Mouse (Mus musculus) forebrain, embryonic 13.5 days (tissue): ENCODE measurements around the gene Stx2. TPM values are rescaled to one million over a fixed set of nuclear protein-coding genes. Genes with fewer than 3 reads are reported as not detected.

ENCODE experiments used
- ATAC-seq: fragments of 200-750 bp; cut with Nextera tagmentation; 2 replicates; pipeline ENCODE4 v1.8.0; 2017
- H3K27ac ChIP-seq: fragments of 300-500 bp; sonication (generic); 2 replicates; pipeline ENCODE4 v1.5.1; 2015; ENCODE audit warnings: inconsistent platforms, mild to moderate bottlenecking, moderate library complexity
- H3K27me3 ChIP-seq: fragments of 300-500 bp; sonication (generic); 2 replicates; pipeline ENCODE4 v1.6.1; 2015; ENCODE audit warnings: mild to moderate bottlenecking, inconsistent platforms
- H3K36me3 ChIP-seq: fragments of 300-500 bp; sonication (generic); 2 replicates; pipeline ENCODE4 v1.6.1; 2015; ENCODE audit warnings: mild to moderate bottlenecking, inconsistent platforms; ENCODE audit not compliant: poor library complexity, severe bottlenecking
- H3K4me1 ChIP-seq: fragments of 300-500 bp; sonication (generic); 2 replicates; pipeline ENCODE4 v1.6.1; 2015; ENCODE audit warnings: inconsistent platforms
- H3K4me2 ChIP-seq: fragments of 300-500 bp; sonication (generic); 2 replicates; pipeline ENCODE4 v1.6.1; 2015; ENCODE audit warnings: inconsistent platforms, mild to moderate bottlenecking, moderate library complexity
- H3K4me3 ChIP-seq: fragments of 300-500 bp; sonication (generic); 2 replicates; pipeline ENCODE4 v1.5.1; 2015; ENCODE audit warnings: mild to moderate bottlenecking, inconsistent platforms
- H3K9ac ChIP-seq: fragments of 300-500 bp; sonication (generic); 2 replicates; pipeline ENCODE4 v1.6.1; 2015; ENCODE audit warnings: mild to moderate bottlenecking, inconsistent platforms
- H3K9me3 ChIP-seq: fragments of 300-500 bp; sonication (generic); replicated peaks from 2 replicates; pipeline ENCODE4 v1.6.1; 2016; ENCODE audit warnings: inconsistent platforms
- WGBS: fragments of 180-500 bp; shearing (Covaris S2); methylation state at CpG from one replicate; pipeline ENCODE4 v1.1.7; 2015; 5-methylcytosine and 5-hydroxymethylcytosine counted together
- polyA plus RNA-seq: library from polyadenylated mRNA; unstranded; fragments of >200 nt; fragmentation: Nextera tagmentation; extraction: Ambion mirVana; gene quantifications from 2 replicates; pipeline ENCODE4 v1.2.1, GENCODE M21; 2015

Gene Stx2
- polyA plus RNA-seq = 17.1 and 18.1 TPM in 2 replicates

DNA sequence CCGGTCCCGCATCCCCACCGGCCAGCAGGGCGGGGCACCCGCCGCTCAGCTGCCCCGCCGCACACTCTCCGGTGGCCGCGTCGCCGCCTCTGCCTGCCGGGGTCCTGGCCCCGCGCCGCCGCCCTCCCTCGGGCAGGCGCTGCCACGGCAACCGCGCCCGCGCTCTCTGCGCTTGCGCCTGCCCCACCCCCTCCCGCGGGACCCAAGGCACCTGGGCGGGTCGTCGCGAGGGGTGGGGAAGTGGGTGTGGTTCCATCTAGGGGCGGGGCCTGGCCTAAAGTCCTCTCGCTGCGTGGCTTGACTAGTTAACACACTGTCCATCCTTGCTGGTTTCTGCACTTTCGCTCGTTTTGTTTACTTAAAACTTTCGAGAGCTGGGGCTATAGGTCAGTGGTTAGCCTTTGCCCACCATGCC lies at the start of gene Stx2:
Gene Stx2 (minus strand): TSS at position 163 of the 415 bp plus-strand sequence.
- Histone ChIP-seq H3K9me3 (no peaks in the 10 kb centered on the region), H3K4me1 (peaks cover 24% of the 10 kb centered on the region), H3K27ac (peak within 1 kb of the TSS; percentile 31), H3K4me2 (peak within 1 kb of the TSS; percentile 85), H3K36me3 (no peaks in the 10 kb centered on the region), H3K9ac (peak within 1 kb of the TSS; percentile 83), H3K4me3 (peak within 1 kb of the TSS; percentile 62), H3K27me3 (no peaks in the 10 kb centered on the region)
- WGBS = 0% methylated on average over 34 of the region's 39 CpGs
- ATAC-seq = peak; percentile 92

DNA sequence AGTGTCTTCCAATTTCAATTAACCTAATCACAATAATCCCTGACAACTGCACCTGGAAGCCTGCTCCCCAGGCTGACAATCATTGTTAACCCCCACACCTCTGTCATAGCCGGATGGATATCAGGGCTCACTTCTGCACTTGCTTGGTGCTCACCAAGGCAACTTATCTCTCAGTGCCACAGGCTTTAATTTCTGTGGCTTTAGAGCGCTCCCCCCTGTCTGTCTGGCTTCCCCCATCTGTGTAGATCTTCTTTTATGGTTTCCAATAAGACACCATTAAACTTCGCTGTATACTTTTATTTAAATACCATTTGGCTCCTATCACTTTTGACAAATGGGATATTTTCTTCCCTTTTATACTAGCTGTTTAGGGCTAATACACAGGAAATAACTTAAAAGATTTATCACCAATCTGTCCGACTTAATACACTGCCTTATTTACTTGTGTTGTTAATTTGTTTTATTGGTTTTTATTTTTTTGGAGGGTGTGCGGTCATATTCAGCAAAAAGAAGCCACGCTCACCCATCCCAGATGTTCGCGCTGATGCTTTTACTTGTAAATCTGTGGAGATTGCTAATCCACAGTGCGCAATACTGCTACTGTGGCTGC lies 46.4 kb upstream of the Stx2 start:
- H3K9ac ChIP-seq = no peak overlapping the region
- no peak for ATAC-seq
- no peak overlapping the region for H3K4me3 ChIP-seq
- H3K36me3 ChIP-seq = no peaks in the 10 kb centered on the region
- no peak overlapping the region for H3K4me2 ChIP-seq
- H3K9me3 ChIP-seq = no peaks in the 10 kb centered on the region
- H3K27ac ChIP-seq = no peak overlapping the region
- peaks cover 14% of the 10 kb centered on the region for H3K4me1 ChIP-seq
- no peaks in the 10 kb centered on the region for H3K27me3 ChIP-seq
- WGBS = 91% methylated on average over 9 of the region's 9 CpGs

DNA sequence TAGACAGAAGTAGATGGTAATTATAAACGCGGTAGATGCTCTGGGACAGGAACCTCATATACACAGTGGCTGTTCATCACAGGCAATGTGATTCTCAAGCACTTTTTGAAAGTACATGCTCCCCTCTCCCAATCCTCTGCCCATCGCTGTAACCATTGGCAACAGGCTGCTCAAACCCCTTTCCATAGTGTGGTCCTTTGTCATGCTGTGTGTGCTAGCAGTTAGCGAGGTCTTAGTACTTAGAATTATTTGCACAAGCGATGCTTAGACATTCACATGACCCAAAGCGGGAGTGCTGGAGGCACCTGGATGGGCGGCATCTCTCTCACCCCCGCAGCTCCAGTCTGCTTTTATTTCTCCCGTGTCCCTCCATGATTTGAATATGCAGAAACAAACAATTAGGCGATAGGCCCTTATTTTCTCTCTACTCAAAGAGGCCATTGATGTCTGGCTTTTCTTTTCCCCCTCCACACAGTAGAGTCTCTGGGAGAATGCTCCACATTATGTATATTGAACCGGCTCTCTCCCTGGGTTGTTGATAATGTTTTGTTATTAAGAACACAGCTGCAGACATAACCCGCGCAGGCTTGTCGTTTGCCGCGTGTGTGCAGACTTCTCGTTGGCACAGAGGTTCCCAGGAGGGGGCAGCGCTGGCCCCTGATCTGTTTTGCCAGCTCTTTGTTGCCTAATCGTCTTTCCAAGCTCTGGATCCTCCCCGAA lies 44.4 kb upstream of the Stx2 start:
- peak overlapping the region; percentile 51 for H3K4me2 ChIP-seq
- peak overlapping the region; percentile 58; the same call in 1 of the 2 replicates for H3K9ac ChIP-seq
- WGBS = 3% methylated on average over 20 of the region's 20 CpGs
- H3K4me3 ChIP-seq = no peak overlapping the region
- H3K9me3 ChIP-seq = no peaks in the 10 kb centered on the region
- peak; percentile 90 for ATAC-seq
- H3K27ac ChIP-seq = peak overlapping the region; percentile 90
- peaks cover 29% of the 10 kb centered on the region for H3K4me1 ChIP-seq
- no peaks in the 10 kb centered on the region for H3K27me3 ChIP-seq
- H3K36me3 ChIP-seq = no peaks in the 10 kb centered on the region

DNA sequence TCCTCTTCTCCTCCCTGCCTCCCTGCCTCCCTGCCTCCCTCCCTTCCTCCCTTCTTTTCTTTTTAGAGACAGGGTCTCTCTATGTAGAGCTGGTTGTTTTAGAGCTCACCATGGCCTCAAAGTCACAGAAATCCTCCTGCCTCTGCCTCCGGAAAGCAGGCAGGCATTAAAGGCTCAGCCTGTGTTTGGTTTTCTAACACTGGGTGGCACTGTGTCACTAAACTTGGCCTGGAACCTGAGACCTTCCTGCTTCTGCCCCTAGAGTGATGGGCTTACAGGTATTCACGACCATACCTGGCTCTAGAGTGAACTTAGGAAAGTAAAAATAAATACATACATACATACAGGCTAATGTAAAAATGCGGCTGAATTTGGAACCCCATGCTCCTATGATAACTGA lies 43.5 kb upstream of the Stx2 start:
- Histone ChIP-seq H3K27ac (peak overlapping the region; percentile 57), H3K9ac (no peak overlapping the region), H3K36me3 (no peaks in the 10 kb centered on the region), H3K27me3 (no peaks in the 10 kb centered on the region), H3K9me3 (no peaks in the 10 kb centered on the region), H3K4me3 (no peak overlapping the region), H3K4me1 (peaks cover 35% of the 10 kb centered on the region), H3K4me2 (no peak overlapping the region)
- ATAC-seq = no peak
- 89% methylated on average over 3 of the region's 3 CpGs for WGBS

DNA sequence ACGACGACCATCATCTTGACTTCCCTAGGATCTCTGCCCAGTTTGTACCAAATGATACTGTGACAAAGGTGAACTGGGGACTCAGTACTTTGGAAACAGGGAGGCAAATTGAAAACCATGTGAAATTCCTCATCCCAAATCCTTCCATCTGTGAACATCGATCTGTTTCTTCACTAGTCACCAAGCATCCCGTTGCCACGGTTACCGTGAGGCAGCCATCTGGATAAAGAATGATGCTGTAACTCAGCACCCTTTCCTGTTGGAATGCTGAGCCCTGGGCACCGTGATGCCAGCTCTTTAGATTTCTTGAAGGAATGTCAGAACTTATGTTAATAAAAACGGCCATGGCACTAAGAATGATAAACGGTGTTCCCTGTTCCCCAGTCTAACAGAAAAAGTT lies 41.0 kb upstream of the Stx2 start:
- H3K4me3 ChIP-seq = no peak overlapping the region
- no peak overlapping the region for H3K4me2 ChIP-seq
- peak overlapping the region; percentile 35; the same call in 1 of the 2 replicates for H3K27ac ChIP-seq
- no peaks in the 10 kb centered on the region for H3K27me3 ChIP-seq
- H3K9ac ChIP-seq = no peak overlapping the region
- peak; percentile 37; the same call in 1 of the 2 replicates for ATAC-seq
- no peaks in the 10 kb centered on the region for H3K9me3 ChIP-seq
- WGBS = 60% methylated on average over 9 of the region's 9 CpGs
- peaks cover 55% of the 10 kb centered on the region for H3K4me1 ChIP-seq
- H3K36me3 ChIP-seq = no peaks in the 10 kb centered on the region

DNA sequence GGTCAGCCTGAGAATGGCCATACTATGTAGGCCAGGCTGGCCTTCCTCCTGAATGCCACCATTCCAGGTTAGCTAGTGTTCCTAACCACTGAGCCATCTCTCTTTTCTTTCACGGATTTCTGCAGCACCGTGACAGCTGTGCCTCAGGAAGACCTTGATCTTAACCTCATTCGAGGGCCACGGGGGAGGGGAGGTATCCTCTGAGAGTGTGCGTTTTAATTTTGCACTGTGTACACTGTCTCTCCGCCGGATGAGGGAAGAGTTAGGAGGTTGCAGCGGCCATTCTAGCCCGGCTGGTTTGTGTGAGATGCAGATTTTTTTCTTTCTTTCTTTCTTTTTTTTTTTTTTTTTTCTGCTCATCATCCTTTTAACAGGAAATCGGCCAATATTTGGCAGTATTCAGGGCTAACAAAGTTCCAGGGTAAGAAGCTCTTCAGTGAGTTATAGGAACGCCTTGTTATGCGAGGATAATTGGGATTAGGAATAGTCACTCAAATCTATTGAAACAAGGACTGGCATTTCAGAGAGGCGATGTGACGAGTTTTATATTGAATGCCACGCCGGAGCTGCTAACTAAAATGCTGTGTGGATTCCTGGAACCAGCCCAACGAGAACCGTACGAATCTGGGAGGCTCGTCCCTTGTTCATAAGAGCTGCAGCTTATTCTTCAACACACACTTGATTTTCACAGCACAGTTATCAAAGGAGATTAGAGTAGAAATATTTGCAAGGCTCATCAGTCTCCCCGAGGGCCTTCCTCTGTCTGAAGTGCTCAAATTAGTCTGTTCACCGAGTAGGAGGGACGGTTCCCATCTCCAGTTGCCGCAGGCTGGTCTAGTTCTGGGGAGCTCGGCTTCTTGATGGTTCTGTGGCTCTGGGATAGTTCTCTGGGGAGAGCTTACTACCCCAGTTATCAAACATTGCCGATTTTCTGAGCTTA lies 37.5 kb upstream of the Stx2 start:
- peaks cover 41% of the 10 kb centered on the region for H3K4me1 ChIP-seq
- H3K4me2 ChIP-seq = peak overlapping the region; percentile 17; the same call in 1 of the 2 replicates
- peak; percentile 17; the same call in 1 of the 2 replicates for ATAC-seq
- 19% methylated on average over 26 of the region's 26 CpGs for WGBS
- no peaks in the 10 kb centered on the region for H3K27me3 ChIP-seq
- H3K36me3 ChIP-seq = no peaks in the 10 kb centered on the region
- H3K9ac ChIP-seq = no peak overlapping the region
- no peak overlapping the region for H3K4me3 ChIP-seq
- no peaks in the 10 kb centered on the region for H3K9me3 ChIP-seq
- H3K27ac ChIP-seq = peak overlapping the region; percentile 78

DNA sequence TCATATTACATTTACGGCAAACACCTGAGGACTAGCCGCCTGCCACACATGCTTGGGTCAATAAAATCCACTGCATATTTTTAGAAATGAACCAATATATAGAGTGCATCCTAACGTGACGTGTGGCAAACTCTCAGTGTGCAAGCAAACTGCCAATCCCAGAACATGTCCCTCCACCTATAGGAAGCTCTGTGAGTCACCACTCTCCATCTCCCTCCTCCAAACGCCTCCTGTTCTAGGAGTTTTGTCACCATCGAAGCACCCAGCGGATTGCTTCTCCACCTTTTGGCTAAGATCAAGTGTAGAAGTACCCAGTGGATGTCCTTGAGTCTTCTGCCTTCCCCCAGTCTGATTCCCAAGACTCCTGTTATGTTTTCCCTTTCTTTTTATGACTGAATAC lies 29.4 kb upstream of the Stx2 start:
- no peak overlapping the region for H3K9ac ChIP-seq
- H3K4me2 ChIP-seq = no peak overlapping the region
- no peaks in the 10 kb centered on the region for H3K4me1 ChIP-seq
- H3K9me3 ChIP-seq = no peaks in the 10 kb centered on the region; the same call in 1 of the 2 replicates
- no peaks in the 10 kb centered on the region for H3K36me3 ChIP-seq
- WGBS = 86% methylated on average over 7 of the region's 7 CpGs
- no peaks in the 10 kb centered on the region for H3K27me3 ChIP-seq
- no peak for ATAC-seq
- no peak overlapping the region for H3K27ac ChIP-seq
- H3K4me3 ChIP-seq = no peak overlapping the region

DNA sequence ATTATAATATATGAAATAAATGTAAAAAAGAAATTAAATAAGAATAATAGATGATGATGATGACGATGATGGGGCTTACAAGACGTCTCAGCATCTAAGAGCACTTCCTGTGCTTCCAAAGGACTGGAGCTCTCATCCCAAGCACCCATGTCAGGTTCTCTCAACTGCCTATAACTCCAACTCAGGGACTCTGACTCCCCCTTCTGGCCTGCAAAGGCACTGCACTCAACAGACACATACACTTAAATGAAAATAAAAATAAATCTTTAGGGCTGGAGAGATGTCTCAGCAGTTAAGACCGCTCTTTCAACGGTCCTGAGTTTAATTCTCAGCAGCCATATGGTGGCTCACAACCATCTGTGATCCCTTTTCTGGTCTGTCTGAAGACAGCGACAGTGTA lies 28.3 kb upstream of the Stx2 start:
- no peak for ATAC-seq
- H3K27ac ChIP-seq = no peak overlapping the region
- no peak overlapping the region for H3K4me2 ChIP-seq
- 87% methylated on average over 5 of the region's 5 CpGs for WGBS
- no peaks in the 10 kb centered on the region for H3K36me3 ChIP-seq
- no peaks in the 10 kb centered on the region for H3K27me3 ChIP-seq
- H3K9ac ChIP-seq = no peak overlapping the region
- H3K4me1 ChIP-seq = no peaks in the 10 kb centered on the region
- no peaks in the 10 kb centered on the region; the same call in 1 of the 2 replicates for H3K9me3 ChIP-seq
- H3K4me3 ChIP-seq = no peak overlapping the region

DNA sequence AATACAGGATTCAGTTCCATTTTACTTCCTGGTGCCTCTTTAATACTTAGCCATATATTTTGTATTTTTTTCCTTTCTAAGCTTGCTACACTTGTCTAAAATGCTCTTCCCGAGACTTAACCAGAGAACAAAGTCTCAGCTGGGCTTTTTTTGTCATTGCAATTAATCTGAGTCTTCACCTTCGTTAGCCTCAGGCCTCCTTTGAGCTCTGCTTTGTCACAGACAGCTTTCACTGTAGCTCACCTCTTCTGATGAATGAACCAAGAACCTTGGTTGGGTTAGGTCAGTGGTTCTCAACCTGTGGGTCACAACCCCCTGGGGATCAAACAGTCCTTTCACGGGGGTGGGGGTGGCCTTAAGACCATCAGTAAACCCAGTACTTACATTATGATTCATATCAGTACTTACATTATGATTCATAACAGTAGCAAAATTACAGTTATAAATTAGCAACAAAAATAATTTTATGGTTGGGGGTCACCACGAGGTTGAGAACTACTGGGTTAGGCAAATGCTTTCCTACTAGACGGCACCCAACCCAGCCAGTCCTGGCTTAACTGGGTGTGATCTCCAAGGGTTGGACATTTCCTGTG lies 20.9 kb upstream of the Stx2 start:
- H3K4me3 ChIP-seq = no peak overlapping the region
- H3K4me2 ChIP-seq = no peak overlapping the region
- H3K27me3 ChIP-seq = no peaks in the 10 kb centered on the region
- H3K4me1 ChIP-seq = no peaks in the 10 kb centered on the region
- H3K9ac ChIP-seq = no peak overlapping the region
- H3K27ac ChIP-seq = no peak overlapping the region
- no peaks in the 10 kb centered on the region; the same call in 1 of the 2 replicates for H3K9me3 ChIP-seq
- no peak for ATAC-seq
- peaks cover 25% of the 10 kb centered on the region for H3K36me3 ChIP-seq
- WGBS = 65% methylated on average over 5 of the region's 5 CpGs

DNA sequence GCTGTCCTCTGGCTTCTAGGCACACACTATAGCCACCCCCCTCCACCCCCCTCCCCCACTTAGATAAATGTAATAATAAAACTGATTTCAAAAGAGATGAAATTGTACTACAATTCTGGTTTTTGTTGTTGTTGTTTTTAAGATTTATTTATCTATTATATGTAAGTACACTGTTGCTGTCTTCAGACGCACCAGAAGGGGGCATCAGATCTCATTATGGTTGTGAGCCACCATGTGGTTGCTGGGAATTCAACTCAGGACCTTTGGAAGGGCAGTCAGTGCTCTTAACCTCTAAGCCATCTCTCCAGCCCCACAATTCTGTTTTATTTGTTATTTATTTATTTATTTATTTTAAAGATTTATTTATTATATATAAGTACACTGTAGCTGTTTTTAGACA lies 18.3 kb upstream of the Stx2 start:
- no peak overlapping the region for H3K4me3 ChIP-seq
- no peak overlapping the region for H3K4me2 ChIP-seq
- H3K9me3 ChIP-seq = no peaks in the 10 kb centered on the region
- peaks cover 42% of the 10 kb centered on the region for H3K36me3 ChIP-seq
- no peak overlapping the region for H3K27ac ChIP-seq
- peaks cover 8% of the 10 kb centered on the region for H3K4me1 ChIP-seq
- no peaks in the 10 kb centered on the region for H3K27me3 ChIP-seq
- H3K9ac ChIP-seq = no peak overlapping the region
- no peak for ATAC-seq
- WGBS = 72% methylated on average over 1 of the region's 1 CpGs

DNA sequence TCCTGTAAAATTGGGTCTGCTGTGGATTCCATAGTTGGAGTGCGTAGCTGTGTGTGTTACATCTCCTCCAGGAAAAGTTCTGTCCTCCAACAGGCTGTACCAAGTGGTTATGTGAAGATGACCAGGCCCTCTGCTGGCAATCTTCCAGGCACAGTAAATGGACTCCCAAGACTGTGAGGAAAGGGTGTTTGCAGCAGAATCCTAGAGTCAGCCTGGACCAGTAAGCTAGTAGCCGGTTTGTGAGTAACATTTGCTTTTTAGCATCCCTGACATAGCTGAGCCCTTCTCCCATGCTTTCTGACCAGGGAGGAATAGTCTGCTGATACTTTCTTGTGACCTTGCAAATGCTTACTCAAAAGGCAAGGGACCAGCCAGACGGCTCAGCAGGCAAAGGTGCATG lies 17.8 kb upstream of the Stx2 start:
- peaks cover 13% of the 10 kb centered on the region for H3K4me1 ChIP-seq
- WGBS = 92% methylated on average over 3 of the region's 3 CpGs
- peaks cover 42% of the 10 kb centered on the region for H3K36me3 ChIP-seq
- no peak overlapping the region for H3K4me2 ChIP-seq
- H3K27me3 ChIP-seq = no peaks in the 10 kb centered on the region
- no peak overlapping the region for H3K27ac ChIP-seq
- ATAC-seq = no peak
- H3K4me3 ChIP-seq = no peak overlapping the region
- no peaks in the 10 kb centered on the region for H3K9me3 ChIP-seq
- no peak overlapping the region for H3K9ac ChIP-seq
